13 mouse cellular contexts compared by ENCODE assay signal in genomic region chr2:97469396-97469795, GRCm38 (mm10).
DNase-seq lines count a peak whose midpoint lies in the region; ATAC-seq and TF ChIP-seq lines count a peak whose summit lies in the region.
"Had no signal": no experiment of that assay in that cellular context is flagged by ENCODE, and none has a peak within 500 bp of the region (broad histone marks: within the 10 kb centered on the region; RNA-seq: fewer than 3 reads in every experiment).

No protein-coding gene starts in this region.

- peak overlapping the region; percentile 11; the same call in 1 of the 2 replicates for H3K4me3 ChIP-seq in liver, adult 2 months (ENCODE audit: insufficient read depth, low read depth, low read length)
- no peak overlapping the region for H3K4me3 ChIP-seq in liver, embryonic 12.5 days
- H3K4me3 ChIP-seq in forebrain, embryonic 12.5 days (replicated peaks) = peak overlapping the region; percentile 52
- peak overlapping the region; percentile 49; the same call in 1 of the 2 replicates for H3K4me3 ChIP-seq in limb, embryonic 14.5 days (replicated peaks; ENCODE audit: low read length)
- peak overlapping the region; percentile 50 for H3K4me3 ChIP-seq in neural tube, embryonic 14.5 days (ENCODE audit: low read depth, low read length)
- H3K4me3 ChIP-seq in heart, embryonic 12.5 days = no peak overlapping the region
- H3K4me3 ChIP-seq: liver, embryonic 15.5 days had no signal

- H3K4me2 ChIP-seq in liver, embryonic 12.5 days = no peak overlapping the region
- peak overlapping the region; percentile 72 for H3K4me2 ChIP-seq in forebrain, embryonic 12.5 days
- H3K4me2 ChIP-seq in limb, embryonic 14.5 days (replicated peaks; ENCODE audit: low read depth, low read length, severe bottlenecking) = peak overlapping the region; percentile 86; the same call in 1 of the 2 replicates
- H3K4me2 ChIP-seq in neural tube, embryonic 14.5 days (ENCODE audit: low read depth, low read length) = peak overlapping the region; percentile 64
- H3K4me2 ChIP-seq in heart, embryonic 12.5 days = no peak overlapping the region
- H3K4me2 ChIP-seq: liver, embryonic 15.5 days had no signal

- TF ChIP-seq CTCF in liver, adult 2 months (IDR thresholded peaks at IDR 0.05; ENCODE audit: low read depth, low read length) = no peak

- no peaks in the 10 kb centered on the region for H3K4me1 ChIP-seq in liver, adult 2 months (ENCODE audit: control insufficient read depth, insufficient read depth, low read length)
- H3K4me1 ChIP-seq in liver, embryonic 12.5 days = no peaks in the 10 kb centered on the region
- H3K4me1 ChIP-seq in forebrain, embryonic 12.5 days = 0 out of 2 replicates have a peak, but pooled peaks cover 7% of the 10 kb centered on the region
- no peaks in the 10 kb centered on the region for H3K4me1 ChIP-seq in limb, embryonic 14.5 days (ENCODE audit: control insufficient read depth, insufficient read depth, low read length)
- peaks cover 2% of the 10 kb centered on the region; the same call in 1 of the 2 replicates for H3K4me1 ChIP-seq in neural tube, embryonic 14.5 days (ENCODE audit: control insufficient read depth, insufficient read depth, low read length)
- H3K4me1 ChIP-seq in heart, embryonic 12.5 days (replicated peaks) = 0 out of 2 replicates have a peak, but pooled peaks cover 3% of the 10 kb centered on the region
- H3K4me1 ChIP-seq: stomach, embryonic 15.5 days had no signal

- H3K27me3 ChIP-seq in liver, adult 2 months (ENCODE audit: control insufficient read depth, insufficient read depth, low read length) = no peaks in the 10 kb centered on the region
- H3K27me3 ChIP-seq in liver, embryonic 12.5 days (replicated peaks) = peaks cover 21% of the 10 kb centered on the region
- H3K27me3 ChIP-seq in forebrain, embryonic 12.5 days = 0 out of 2 replicates have a peak, but pooled peaks cover 4% of the 10 kb centered on the region
- 0 out of 2 replicates have a peak, but pooled peaks cover 5% of the 10 kb centered on the region for H3K27me3 ChIP-seq in limb, embryonic 14.5 days (ENCODE audit: control insufficient read depth, insufficient read depth, low read length)
- H3K27me3 ChIP-seq in neural tube, embryonic 14.5 days (ENCODE audit: control insufficient read depth, insufficient read depth, low read length) = no peaks in the 10 kb centered on the region
- H3K27me3 ChIP-seq in heart, embryonic 12.5 days (replicated peaks) = peaks cover 10% of the 10 kb centered on the region
- H3K27me3 ChIP-seq: stomach, embryonic 15.5 days had no signal

- H3K27ac ChIP-seq in liver, adult 2 months (replicated peaks; ENCODE audit: insufficient read depth, low read depth, low read length) = no peak overlapping the region
- no peak overlapping the region for H3K27ac ChIP-seq in liver, embryonic 12.5 days
- no peak overlapping the region for H3K27ac ChIP-seq in forebrain, embryonic 12.5 days
- no peak overlapping the region for H3K27ac ChIP-seq in limb, embryonic 14.5 days (replicated peaks; ENCODE audit: low read depth, low read length)
- no peak overlapping the region for H3K27ac ChIP-seq in neural tube, embryonic 14.5 days (ENCODE audit: low read depth, low read length)
- no peak overlapping the region for H3K27ac ChIP-seq in heart, embryonic 12.5 days (ENCODE audit: poor library complexity, severe bottlenecking)
- H3K27ac ChIP-seq: liver, embryonic 15.5 days; stomach, embryonic 15.5 days had no signal

- WGBS in liver, adult 2 months = 18% methylated on average over 2 of the region's 2 CpGs
- 40% methylated on average over 2 of the region's 2 CpGs for WGBS in liver, embryonic 12.5 days (ENCODE audit: insufficient replicate concordance)
- 50% methylated on average over 2 of the region's 2 CpGs for WGBS in forebrain, embryonic 12.5 days
- WGBS in limb, embryonic 14.5 days = 56% methylated on average over 2 of the region's 2 CpGs
- 46% methylated on average over 2 of the region's 2 CpGs for WGBS in neural tube, embryonic 14.5 days
- 46% methylated on average over 2 of the region's 2 CpGs for WGBS in heart, embryonic 12.5 days

- H3K9me3 ChIP-seq in liver, embryonic 12.5 days (replicated peaks) = no peaks in the 10 kb centered on the region
- no peaks in the 10 kb centered on the region for H3K9me3 ChIP-seq in forebrain, embryonic 12.5 days
- H3K9me3 ChIP-seq in limb, embryonic 14.5 days (ENCODE audit: control insufficient read depth, low read length) = no peaks in the 10 kb centered on the region
- H3K9me3 ChIP-seq in neural tube, embryonic 14.5 days (ENCODE audit: control insufficient read depth, low read length) = no peaks in the 10 kb centered on the region
- H3K9me3 ChIP-seq in heart, embryonic 12.5 days (replicated peaks) = no peaks in the 10 kb centered on the region
- H3K9me3 ChIP-seq: liver, embryonic 15.5 days; stomach, embryonic 15.5 days had no signal

- no peaks in the 10 kb centered on the region for H3K79me2 ChIP-seq in liver, adult 2 months (ENCODE audit: control insufficient read depth, insufficient read depth, low read length)

- H3K36me3 ChIP-seq in liver, adult 2 months (ENCODE audit: control insufficient read depth, insufficient read depth, low read length) = no peaks in the 10 kb centered on the region
- no peaks in the 10 kb centered on the region for H3K36me3 ChIP-seq in liver, embryonic 12.5 days
- H3K36me3 ChIP-seq in forebrain, embryonic 12.5 days (replicated peaks) = no peaks in the 10 kb centered on the region
- no peaks in the 10 kb centered on the region for H3K36me3 ChIP-seq in limb, embryonic 14.5 days (ENCODE audit: control insufficient read depth, insufficient read depth, low read length)
- no peaks in the 10 kb centered on the region for H3K36me3 ChIP-seq in neural tube, embryonic 14.5 days (ENCODE audit: control insufficient read depth, insufficient read depth, low read length)
- H3K36me3 ChIP-seq in heart, embryonic 12.5 days = no peaks in the 10 kb centered on the region
- H3K36me3 ChIP-seq: liver, embryonic 15.5 days; stomach, embryonic 15.5 days had no signal

- no peak for ATAC-seq in liver, embryonic 12.5 days
- ATAC-seq in forebrain, embryonic 12.5 days (ENCODE audit: low FRiP score) = no peak
- ATAC-seq in limb, embryonic 14.5 days (ENCODE audit: low FRiP score, low read depth) = no peak
- no peak for ATAC-seq in neural tube, embryonic 14.5 days (ENCODE audit: low read depth)
- no peak for ATAC-seq in heart, embryonic 12.5 days (ENCODE audit: insufficient number of reproducible peaks, low FRiP score)
- no peak for ATAC-seq in inflammation-experienced regulatory T-cells, adult 6 months

- no peak for DNase-seq in liver, adult 2 months (ENCODE audit: extremely low read depth, low read depth, low spot score)
- no peak for DNase-seq in limb, embryonic 14.5 days (ENCODE audit: low spot score)
- no peak for DNase-seq in B cell, adult 2 months
- DNase-seq: cerebellum, postnatal 25 days; kidney, adult 9 months; layer of hippocampus, postnatal 36 days had no signal

- H3K9ac ChIP-seq in liver, adult 2 months (ENCODE audit: low read depth, low read length) = no peak overlapping the region
- H3K9ac ChIP-seq in liver, embryonic 12.5 days = no peak overlapping the region
- 0 out of 2 replicates have a peak overlapping the region, but pooled peaks have one; percentile 48 for H3K9ac ChIP-seq in forebrain, embryonic 12.5 days
- H3K9ac ChIP-seq in limb, embryonic 14.5 days (ENCODE audit: low read depth, low read length, severe bottlenecking) = no peak overlapping the region
- H3K9ac ChIP-seq in neural tube, embryonic 14.5 days (replicated peaks; ENCODE audit: low read depth, low read length) = 0 out of 2 replicates have a peak overlapping the region, but pooled peaks have one; percentile 4
- no peak overlapping the region for H3K9ac ChIP-seq in heart, embryonic 12.5 days
- H3K9ac ChIP-seq: liver, embryonic 15.5 days; stomach, embryonic 15.5 days had no signal

- no peak for TF ChIP-seq POLR2A in liver, adult 2 months (IDR thresholded peaks at IDR 0.05; ENCODE audit: extremely low read depth, insufficient read depth, low read length)
- TF ChIP-seq POLR2A in limb, embryonic 14.5 days (IDR thresholded peaks at IDR 0.05; ENCODE audit: borderline replicate concordance, extremely low read depth, insufficient read depth, insufficient read length) = no peak

Comparison
In these comparisons a context has a peak if more than half of its experiments do, and no peak if none do; other contexts are left out.
1. H3K4me3 ChIP-seq: peak in liver, adult 2 months (single experiment), forebrain, embryonic 12.5 days (single experiment), limb, embryonic 14.5 days (single experiment) and neural tube, embryonic 14.5 days (single experiment); none in liver, embryonic 12.5 days (single experiment) and heart, embryonic 12.5 days (single experiment).
2. H3K9ac ChIP-seq: peak in forebrain, embryonic 12.5 days (single experiment) and neural tube, embryonic 14.5 days (single experiment); none in liver, adult 2 months (single experiment), liver, embryonic 12.5 days (single experiment), limb, embryonic 14.5 days (single experiment) and heart, embryonic 12.5 days (single experiment).
3. H3K4me2 ChIP-seq: peak in forebrain, embryonic 12.5 days (single experiment), limb, embryonic 14.5 days (single experiment) and neural tube, embryonic 14.5 days (single experiment); none in liver, embryonic 12.5 days (single experiment) and heart, embryonic 12.5 days (single experiment).